In genomic region chr14:77159397-77159796, GRCm38 (mm10) we compare ENCODE assay signal across 14 mouse cellular contexts. TPM values are rescaled to one million over a fixed set of nuclear protein-coding genes. Genes with fewer than 3 reads are reported as not detected.
DNase-seq lines count a peak whose midpoint lies in the region; ATAC-seq lines count a peak whose summit lies in the region.
"Had no signal": no experiment of that assay in that cellular context is flagged by ENCODE, and none has a peak within 500 bp of the region (broad histone marks: within the 10 kb centered on the region; RNA-seq: fewer than 3 reads in every experiment).

No protein-coding gene starts in this region.

- H3K9me3 ChIP-seq in hindbrain, embryonic 11.5 days (ENCODE audit: control insufficient read depth, low read length): no peaks in the 10 kb centered on the region
- no peaks in the 10 kb centered on the region for H3K9me3 ChIP-seq in hindbrain, embryonic 10.5 days
- H3K9me3 ChIP-seq in forebrain, embryonic 15.5 days: no peaks in the 10 kb centered on the region
- H3K9me3 ChIP-seq in midbrain, embryonic 12.5 days: no peaks in the 10 kb centered on the region
- H3K9me3 ChIP-seq in liver, embryonic 12.5 days (replicated peaks): no peaks in the 10 kb centered on the region
- H3K9me3 ChIP-seq: embryonic facial prominence, embryonic 15.5 days; heart, embryonic 13.5 days had no signal

- H3K4me3 ChIP-seq in hindbrain, embryonic 11.5 days (ENCODE audit: low read depth, low read length): no peak overlapping the region
- no peak overlapping the region for H3K4me3 ChIP-seq in hindbrain, embryonic 10.5 days
- peak overlapping the region; percentile 75 for H3K4me3 ChIP-seq in forebrain, embryonic 15.5 days
- no peak overlapping the region for H3K4me3 ChIP-seq in midbrain, embryonic 12.5 days
- H3K4me3 ChIP-seq in liver, embryonic 12.5 days: no peak overlapping the region
- H3K4me3 ChIP-seq: embryonic facial prominence, embryonic 15.5 days; heart, embryonic 13.5 days had no signal

- no peaks in the 10 kb centered on the region for H3K4me1 ChIP-seq in hindbrain, embryonic 11.5 days (replicated peaks; ENCODE audit: control insufficient read depth, insufficient read depth, low read length)
- H3K4me1 ChIP-seq in hindbrain, embryonic 10.5 days (replicated peaks): peaks cover 33% of the 10 kb centered on the region
- H3K4me1 ChIP-seq in forebrain, embryonic 15.5 days: peaks cover 59% of the 10 kb centered on the region
- H3K4me1 ChIP-seq in midbrain, embryonic 12.5 days: peaks cover 28% of the 10 kb centered on the region
- H3K4me1 ChIP-seq in liver, embryonic 12.5 days: no peaks in the 10 kb centered on the region

- H3K27me3 ChIP-seq in hindbrain, embryonic 11.5 days (ENCODE audit: control insufficient read depth, insufficient read depth, low read length): no peaks in the 10 kb centered on the region
- peaks cover 15% of the 10 kb centered on the region for H3K27me3 ChIP-seq in hindbrain, embryonic 10.5 days (ENCODE audit: insufficient read depth, poor library complexity, severe bottlenecking)
- no peaks in the 10 kb centered on the region for H3K27me3 ChIP-seq in forebrain, embryonic 15.5 days
- peaks cover 5% of the 10 kb centered on the region; the same call in 1 of the 2 replicates for H3K27me3 ChIP-seq in midbrain, embryonic 12.5 days
- H3K27me3 ChIP-seq in liver, embryonic 12.5 days (replicated peaks): peaks cover 50% of the 10 kb centered on the region
- H3K27me3 ChIP-seq: embryonic facial prominence, embryonic 15.5 days had no signal

- no peak for ATAC-seq in hindbrain, embryonic 11.5 days (ENCODE audit: low FRiP score)
- no peak for ATAC-seq in forebrain, embryonic 15.5 days (replicated peaks)
- no peak for ATAC-seq in midbrain, embryonic 12.5 days (ENCODE audit: low FRiP score, low read depth)
- no peak for ATAC-seq in liver, embryonic 12.5 days
- ATAC-seq: liver, postnatal 0 days had no signal

- H3K27ac ChIP-seq in hindbrain, embryonic 11.5 days (ENCODE audit: low read depth, low read length): no peak overlapping the region
- no peak overlapping the region for H3K27ac ChIP-seq in hindbrain, embryonic 10.5 days
- peak overlapping the region; percentile 35; the same call in 1 of the 2 replicates for H3K27ac ChIP-seq in forebrain, embryonic 15.5 days (replicated peaks)
- 0 out of 2 replicates have a peak overlapping the region, but pooled peaks have one; percentile 39 for H3K27ac ChIP-seq in midbrain, embryonic 12.5 days (replicated peaks)
- no peak overlapping the region for H3K27ac ChIP-seq in liver, embryonic 12.5 days
- H3K27ac ChIP-seq: embryonic facial prominence, embryonic 15.5 days; heart, embryonic 13.5 days had no signal

- H3K36me3 ChIP-seq in hindbrain, embryonic 11.5 days (ENCODE audit: control insufficient read depth, insufficient read depth, low read length): no peaks in the 10 kb centered on the region
- no peaks in the 10 kb centered on the region for H3K36me3 ChIP-seq in hindbrain, embryonic 10.5 days
- H3K36me3 ChIP-seq in forebrain, embryonic 15.5 days: no peaks in the 10 kb centered on the region
- no peaks in the 10 kb centered on the region for H3K36me3 ChIP-seq in midbrain, embryonic 12.5 days
- H3K36me3 ChIP-seq in liver, embryonic 12.5 days: no peaks in the 10 kb centered on the region
- H3K36me3 ChIP-seq: embryonic facial prominence, embryonic 15.5 days; heart, embryonic 13.5 days had no signal

- DNase-seq in hindbrain, embryonic 11.5 days (ENCODE audit: low spot score): peak; percentile 26
- no peak for DNase-seq in hindbrain, embryonic 10.5 days (ENCODE audit: low spot score)
- DNase-seq in retina, embryonic 14.5 days (ENCODE audit: low spot score): peak; percentile 24
- no peak for DNase-seq in kidney, adult 18-20 months
- DNase-seq: cerebellum, adult 18-20 months; gastrocnemius, postnatal 25 days; kidney, adult 9 months; liver, postnatal 0 days; thymus, postnatal 25 days had no signal

- no peak overlapping the region for H3K4me2 ChIP-seq in hindbrain, embryonic 11.5 days (replicated peaks; ENCODE audit: low read depth, low read length)
- H3K4me2 ChIP-seq in forebrain, embryonic 15.5 days (replicated peaks): peak overlapping the region; percentile 86
- H3K4me2 ChIP-seq in midbrain, embryonic 12.5 days (replicated peaks): peak overlapping the region; percentile 91
- no peak overlapping the region for H3K4me2 ChIP-seq in liver, embryonic 12.5 days
- H3K4me2 ChIP-seq: embryonic facial prominence, embryonic 15.5 days; heart, embryonic 13.5 days had no signal

- H3K9ac ChIP-seq in hindbrain, embryonic 11.5 days (ENCODE audit: low read depth, low read length): no peak overlapping the region
- no peak overlapping the region; the same call in 1 of the 2 replicates for H3K9ac ChIP-seq in forebrain, embryonic 15.5 days (replicated peaks)
- H3K9ac ChIP-seq in midbrain, embryonic 12.5 days (replicated peaks): no peak overlapping the region
- H3K9ac ChIP-seq in liver, embryonic 12.5 days: no peak overlapping the region
- H3K9ac ChIP-seq: embryonic facial prominence, embryonic 15.5 days; heart, embryonic 13.5 days; liver, postnatal 0 days had no signal

- 73% methylated on average over 5 of the region's 5 CpGs for WGBS in hindbrain, embryonic 11.5 days
- 81% methylated on average over 5 of the region's 5 CpGs for WGBS in hindbrain, embryonic 10.5 days
- 69% methylated on average over 5 of the region's 5 CpGs for WGBS in forebrain, embryonic 15.5 days
- 83% methylated on average over 5 of the region's 5 CpGs for WGBS in midbrain, embryonic 12.5 days
- WGBS in liver, embryonic 12.5 days (ENCODE audit: insufficient replicate concordance): 69% methylated on average over 5 of the region's 5 CpGs

RNA-seq across cellular contexts. Expression of gene Enox1, which starts 2.8 kb away (rescaled TPM):
- polyA plus RNA-seq in hindbrain, embryonic 11.5 days (2014; fragmentation: Nextera tagmentation; extraction: Ambion mirVana): 17.3 and 18.3 TPM in 2 replicates
- polyA plus RNA-seq in hindbrain, embryonic 10.5 days (2016; fragmentation: Nextera tagmentation; extraction: Ambion mirVana): 10.4 and 17.6 TPM in 2 replicates
- polyA plus RNA-seq in forebrain, embryonic 15.5 days (2015; fragmentation: Nextera tagmentation; extraction: Ambion mirVana): 60.4 and 67.5 TPM in 2 replicates
- polyA plus RNA-seq in midbrain, embryonic 12.5 days (2016; fragmentation: Nextera tagmentation; extraction: Ambion mirVana): 33.6 and 35.1 TPM in 2 replicates
- 0.50 and 0.58 TPM in 2 replicates for polyA plus RNA-seq in liver, embryonic 12.5 days (2016; fragmentation: Nextera tagmentation; extraction: Ambion mirVana)

Comparison
In these comparisons a context has a peak if more than half of its experiments do, and no peak if none do; other contexts are left out.
1. DNase-seq: peak in hindbrain, embryonic 11.5 days (single experiment) and retina, embryonic 14.5 days (single experiment); none in hindbrain, embryonic 10.5 days (single experiment) and kidney, adult 18-20 months (single experiment).
2. H3K27ac ChIP-seq: peak in forebrain, embryonic 15.5 days (single experiment) and midbrain, embryonic 12.5 days (single experiment); none in hindbrain, embryonic 11.5 days (single experiment), hindbrain, embryonic 10.5 days (single experiment) and liver, embryonic 12.5 days (single experiment).
3. H3K4me2 ChIP-seq: peak in forebrain, embryonic 15.5 days (single experiment) and midbrain, embryonic 12.5 days (single experiment); none in hindbrain, embryonic 11.5 days (single experiment) and liver, embryonic 12.5 days (single experiment).